Mouse (Mus musculus): ENCODE data around the gene Sgca. TPM values are rescaled to one million over a fixed set of nuclear protein-coding genes. Genes with fewer than 3 reads are reported as not detected.

Gene Sgca
- polyA plus RNA-seq, 1 experiment, result 303 TPM

- H3K79me2 ChIP-seq (ENCODE audit: control insufficient read depth, insufficient read depth), result no peaks in the 10 kb centered on the region
- no peak overlapping the region for H3K4me3 ChIP-seq
- H3K27me3 ChIP-seq (ENCODE audit: control insufficient read depth, insufficient read depth, insufficient read length), result no peaks in the 10 kb centered on the region
- H3K4me2 ChIP-seq (ENCODE audit: low read depth), result peak overlapping the region; percentile 82
- H3K36me3 ChIP-seq (ENCODE audit: control insufficient read depth, insufficient read depth), result no peaks in the 10 kb centered on the region
- no peak overlapping the region for H3ac ChIP-seq (ENCODE audit: control insufficient read depth, insufficient read length)
- TF ChIP-seq MAX (IDR thresholded peaks at IDR 0.05; ENCODE audit: low read depth) (no peak), TCF3 (IDR thresholded peaks at IDR 0.05; ENCODE audit: insufficient read length, low read depth) (peak; percentile 72), USF1 (IDR thresholded peaks at IDR 0.05; ENCODE audit: low read depth) (no peak), POLR2AphosphoS2 (IDR thresholded peaks at IDR 0.05; ENCODE audit: insufficient read length, low read depth) (peak; percentile 61), CEBPB (IDR thresholded peaks at IDR 0.05; ENCODE audit: insufficient read depth, poor library complexity, severe bottlenecking) (peak; percentile 72), MYOD1 (IDR thresholded peaks at IDR 0.05; ENCODE audit: control insufficient read depth in 1 of 3, insufficient read length in 2 of 3, low read depth in 2 of 3) (peak in 2 of 3 experiments; percentile 85 to 92), POLR2A (IDR thresholded peaks at IDR 0.05; ENCODE audit: insufficient read length, low read depth) (peak; percentile 77), TCF12 (IDR thresholded peaks at IDR 0.05; ENCODE audit: insufficient read depth, poor library complexity, severe bottlenecking) (peak; percentile 11), SRF (IDR thresholded peaks at IDR 0.05; ENCODE audit: control insufficient read depth, insufficient read length, low read depth) (no peak), REST (IDR thresholded peaks at IDR 0.05; ENCODE audit: insufficient read depth, insufficient read length) (no peak), MYOG (IDR thresholded peaks at IDR 0.05; ENCODE audit: control insufficient read depth in 1 of 3, insufficient read depth in 1 of 3, insufficient read length in 2 of 3, low read depth in 2 of 3) (peak in 2 of 3 experiments; percentile 93 to 97), E2F4 (IDR thresholded peaks at IDR 0.05; ENCODE audit: insufficient read depth) (no peak)
Observed at GRCm38 (mm10) chr11:94915675-94916403, 60.3 kb downstream of the Sgca start.

- no peak overlapping the region for H3ac ChIP-seq (ENCODE audit: control insufficient read depth, insufficient read length)
- no peaks in the 10 kb centered on the region for H3K27me3 ChIP-seq (ENCODE audit: control insufficient read depth, insufficient read depth, insufficient read length)
- H3K4me3 ChIP-seq, result no peak overlapping the region
- H3K79me2 ChIP-seq (ENCODE audit: control insufficient read depth, insufficient read depth), result no peaks in the 10 kb centered on the region
- no peaks in the 10 kb centered on the region for H3K36me3 ChIP-seq (ENCODE audit: control insufficient read depth, insufficient read depth)
- H3K4me2 ChIP-seq (ENCODE audit: low read depth), result peak overlapping the region; percentile 62
- TF ChIP-seq MYOD1 (IDR thresholded peaks at IDR 0.05; ENCODE audit: control insufficient read depth in 1 of 3, insufficient read length in 2 of 3, low read depth in 2 of 3) (peak in 2 of 3 experiments; percentile 2 to 48), MAX (IDR thresholded peaks at IDR 0.05; ENCODE audit: low read depth) (no peak), E2F4 (IDR thresholded peaks at IDR 0.05; ENCODE audit: insufficient read depth) (no peak), POLR2AphosphoS2 (IDR thresholded peaks at IDR 0.05; ENCODE audit: insufficient read length, low read depth) (no peak), TCF12 (IDR thresholded peaks at IDR 0.05; ENCODE audit: insufficient read depth, poor library complexity, severe bottlenecking) (peak; percentile 1), CEBPB (IDR thresholded peaks at IDR 0.05; ENCODE audit: insufficient read depth, poor library complexity, severe bottlenecking) (peak; percentile 16; the same call in 1 of the 2 replicates), REST (IDR thresholded peaks at IDR 0.05; ENCODE audit: insufficient read depth, insufficient read length) (no peak), MYOG (IDR thresholded peaks at IDR 0.05; ENCODE audit: control insufficient read depth in 1 of 3, insufficient read depth in 1 of 3, insufficient read length in 2 of 3, low read depth in 2 of 3) (no peak), TCF3 (IDR thresholded peaks at IDR 0.05; ENCODE audit: insufficient read length, low read depth) (no peak), USF1 (IDR thresholded peaks at IDR 0.05; ENCODE audit: low read depth) (peak; percentile 20), SRF (IDR thresholded peaks at IDR 0.05; ENCODE audit: control insufficient read depth, insufficient read length, low read depth) (no peak), POLR2A (IDR thresholded peaks at IDR 0.05; ENCODE audit: insufficient read length, low read depth) (no peak)
Observed at GRCm38 (mm10) chr11:94913302-94914090, 62.6 kb downstream of the Sgca start.

Other genes starting within 250 kb of the Sgca start
- gene Cdc34b, start 234.5 kb downstream of the Sgca start, polyA plus RNA-seq (2012; fragmentation: generic; extraction: Trizol), result 0.11 TPM
- gene Tmem92, start 193.6 kb downstream of the Sgca start, polyA plus RNA-seq (2012; fragmentation: generic; extraction: Trizol), result not detected
- 206 TPM for gene Col1a1, start 40.1 kb downstream of the Sgca start, polyA plus RNA-seq (2012; fragmentation: generic; extraction: Trizol)
- gene Hils1, start 8.7 kb downstream of the Sgca start, polyA plus RNA-seq (2012; fragmentation: generic; extraction: Trizol), result 0.37 TPM
- 42.4 TPM for gene Ppp1r9b, start 14.7 kb upstream of the Sgca start, polyA plus RNA-seq (2012; fragmentation: generic; extraction: Trizol)
- gene Samd14, start 33.6 kb upstream of the Sgca start, polyA plus RNA-seq (2012; fragmentation: generic; extraction: Trizol), result 14.4 TPM
- 33.3 TPM for gene Pdk2, start 65.0 kb upstream of the Sgca start, polyA plus RNA-seq (2012; fragmentation: generic; extraction: Trizol)
- gene Itga3, start 100.5 kb upstream of the Sgca start, polyA plus RNA-seq (2012; fragmentation: generic; extraction: Trizol), result 19.9 TPM
- 6.3 TPM for gene Dlx3, start 143.8 kb upstream of the Sgca start, polyA plus RNA-seq (2012; fragmentation: generic; extraction: Trizol)
- 0.49 TPM for gene Dlx4, start 169.9 kb upstream of the Sgca start, polyA plus RNA-seq (2012; fragmentation: generic; extraction: Trizol)

All from myocyte (in vitro differentiated cells).